Mouse (Mus musculus) heart, postnatal 14 days (tissue): ENCODE results near the gene Gm36864. TPM values are rescaled to one million over a fixed set of nuclear protein-coding genes. Genes with fewer than 3 reads are reported as not detected.
A peak's percentile ranks its signal among the peaks of the same experiment; 100 is the strongest.
"Not testable (repeated sequence)": the region's sequence is repeated elsewhere in the genome, so short reads cannot be mapped to it uniquely, and the experiment has no call there.

Experiments used
- DNase-seq, 2 experiments: peaks; one replicate each; pipeline ENCODE4 v3.0.0; 2021 to 2022
- intact Hi-C: fragments of 180-260 bp; cut with DNase I; formaldehyde crosslinking; loops from one replicate; pipeline ENCODE4 v1.15.1; 2025
- long read RNA-seq, 2 experiments: library from polyadenylated mRNA; stranded (forward); transcript quantifications; one replicate each; pipeline ENCODE4 v2.0.0; 2021
- total RNA-seq, 2 experiments: library from RNA; stranded (reverse); gene quantifications; 2 replicates each; pipeline ENCODE4 v1.2.3; 2021

Gene Gm36864
- total RNA-seq: not detected
- long read RNA-seq, experiment 1: 0 reads
- long read RNA-seq, experiment 2: 0 reads

DNA sequence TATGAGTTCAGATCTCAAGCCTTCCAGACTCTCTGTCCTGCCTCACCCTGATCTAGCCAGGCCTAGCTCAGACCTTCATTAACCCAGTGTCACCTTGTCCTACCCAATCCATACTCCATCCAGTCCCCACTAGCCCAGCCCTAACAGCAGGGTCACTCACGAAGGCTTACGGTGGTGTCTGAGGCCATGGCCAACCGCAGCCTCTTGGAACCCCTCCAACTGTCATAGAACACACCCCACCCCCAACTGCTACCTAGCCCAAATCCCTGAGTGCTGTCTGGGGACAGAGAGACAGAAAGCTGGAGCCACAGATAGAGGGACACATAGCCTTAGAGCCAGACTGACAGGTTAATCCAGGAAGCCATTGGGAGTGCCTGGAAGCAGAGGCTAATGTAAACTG is at the start of gene Gm36864:
TSS of gene Gm36864 (plus strand) at position 269 of the 400 bp plus-strand sequence.
- DNase-seq: no peak
- intact Hi-C loops: no loop called here

DNA sequence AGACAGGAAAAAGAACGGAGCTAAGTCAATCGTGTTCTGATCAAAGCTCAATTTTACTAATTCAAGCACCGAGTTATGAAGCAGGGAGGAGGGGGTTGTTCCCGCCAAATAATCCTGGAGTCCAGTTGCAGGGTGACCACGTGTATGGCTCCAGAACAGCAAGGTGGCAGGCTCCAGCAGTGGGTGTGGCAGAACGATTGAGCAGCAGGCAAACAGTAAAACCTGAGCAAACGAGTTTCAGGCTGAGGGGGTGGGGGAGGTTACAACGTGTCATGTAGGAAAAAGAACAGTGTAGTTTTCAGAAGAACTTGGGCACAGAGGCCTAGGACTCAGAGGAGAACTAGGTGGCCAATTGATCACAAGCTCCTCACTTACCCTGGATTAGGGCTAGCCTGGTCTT is 49.5 kb upstream of the Gm36864 start:
- intact Hi-C loops, DNase-seq: not testable (repeated sequence)

DNA sequence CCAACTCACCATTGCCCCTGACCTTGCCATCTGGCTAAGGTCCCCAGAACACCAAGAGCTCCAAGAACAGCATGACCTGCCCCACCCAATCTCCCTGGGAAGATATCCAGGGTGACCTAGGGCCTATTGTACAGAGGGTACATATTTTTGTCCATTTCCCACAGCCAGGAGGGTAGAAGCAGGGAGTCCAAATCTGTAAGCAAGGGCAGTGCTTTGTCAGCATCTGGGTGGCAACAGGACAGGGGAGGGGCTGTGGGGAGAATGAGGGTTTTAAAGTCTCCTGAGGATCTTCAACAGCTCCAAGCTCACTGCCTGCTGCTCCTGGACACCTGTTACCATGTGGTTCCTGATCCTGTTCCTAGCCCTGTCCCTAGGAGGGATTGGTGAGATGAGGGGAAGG is 48.0 kb upstream of the Gm36864 start, which contains the start of gene Klk1b24:
TSS of gene Klk1b24 (plus strand) at position 301 of the 400 bp plus-strand sequence.
- DNase-seq, intact Hi-C loops: not testable (repeated sequence)

DNA sequence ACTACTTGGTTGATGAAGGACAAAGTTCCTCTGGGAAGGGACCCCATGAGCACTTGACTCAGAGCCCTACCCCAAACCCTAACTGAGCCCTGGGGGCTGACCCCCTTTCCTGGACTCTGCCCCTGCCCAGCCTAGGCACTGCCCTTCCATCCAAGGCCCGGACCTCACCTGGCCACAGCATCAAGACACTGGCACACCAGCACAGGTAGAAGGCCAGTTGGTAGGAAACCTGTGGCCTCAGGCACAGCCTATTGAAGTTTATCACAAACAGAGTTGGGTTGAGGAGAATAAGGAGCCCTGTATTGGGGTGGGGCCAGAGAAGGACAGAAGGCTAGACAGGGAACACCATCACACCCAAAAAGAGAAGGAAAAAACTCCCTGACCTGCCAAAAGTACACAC is 42.5 kb upstream of the Gm36864 start:
- DNase-seq, intact Hi-C loops: not testable (repeated sequence)

DNA sequence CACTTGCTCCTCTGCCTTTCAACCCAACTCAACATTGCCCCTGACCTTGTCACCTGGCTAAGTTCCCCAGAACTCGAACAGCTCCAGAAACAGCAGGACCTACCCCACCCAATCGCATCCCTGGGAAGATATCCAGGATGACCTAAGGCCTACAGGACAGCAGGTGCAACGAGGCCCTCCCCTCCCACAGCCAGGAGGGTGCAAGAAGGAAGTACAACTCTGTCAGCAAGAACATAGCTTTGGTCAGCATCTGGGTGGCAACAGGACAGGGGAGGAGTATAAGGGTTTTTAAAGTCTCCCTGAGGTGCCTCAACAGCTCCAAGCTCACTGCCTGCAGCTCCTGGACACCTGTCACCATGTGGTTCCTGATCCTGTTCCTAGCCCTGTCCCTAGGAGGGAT is 38.1 kb upstream of the Gm36864 start, which contains the start of gene Klk1b3:
TSS of gene Klk1b3 (plus strand) at position 301 of the 400 bp plus-strand sequence.
- intact Hi-C loops: no loop called here
- DNase-seq: no peak

DNA sequence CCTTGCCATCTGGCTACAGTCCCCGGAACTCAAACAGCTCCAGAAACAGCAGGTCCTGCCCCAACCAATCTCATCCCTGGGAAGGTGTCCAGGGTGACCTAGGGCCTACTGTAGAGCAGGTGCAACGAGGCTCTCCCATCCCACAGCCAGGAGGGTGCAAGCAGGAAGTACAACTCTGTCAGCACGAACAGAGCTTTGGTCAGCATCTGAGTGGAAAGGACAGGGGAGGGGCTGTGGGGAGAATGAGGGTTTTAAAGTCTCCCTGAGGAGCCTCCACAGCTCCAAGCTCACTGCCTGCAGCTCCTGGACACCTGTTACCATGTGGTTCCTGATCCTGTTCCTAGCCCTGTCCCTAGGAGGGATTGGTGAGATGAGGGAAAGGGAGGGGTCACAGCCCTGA is 28.8 kb upstream of the Gm36864 start, which contains the start of gene Klk1b4:
TSS of gene Klk1b4 (plus strand) at position 301 of the 400 bp plus-strand sequence.
- DNase-seq, intact Hi-C loops: not testable (repeated sequence)

DNA sequence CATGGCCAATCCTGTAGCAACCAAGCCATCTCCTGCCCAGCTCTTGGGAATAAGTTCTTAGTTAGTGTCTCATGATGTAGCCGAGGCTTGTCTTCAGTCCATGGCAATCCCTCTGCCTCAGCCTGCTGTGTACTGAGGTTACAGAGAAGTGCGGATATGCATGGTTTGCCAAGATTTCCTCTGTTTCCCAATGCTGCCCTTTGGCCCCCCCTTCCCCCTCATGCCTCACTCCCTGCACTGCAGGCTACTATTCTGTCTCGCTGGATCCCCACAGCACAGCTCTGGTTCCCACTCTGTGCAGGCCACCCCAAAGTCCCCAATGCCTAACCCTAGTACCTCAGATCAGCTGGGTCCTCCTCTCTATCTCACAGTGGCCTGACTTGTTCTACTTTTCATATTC is 27.7 kb upstream of the Gm36864 start:
- intact Hi-C loops: no loop called here
- DNase-seq: no peak

DNA sequence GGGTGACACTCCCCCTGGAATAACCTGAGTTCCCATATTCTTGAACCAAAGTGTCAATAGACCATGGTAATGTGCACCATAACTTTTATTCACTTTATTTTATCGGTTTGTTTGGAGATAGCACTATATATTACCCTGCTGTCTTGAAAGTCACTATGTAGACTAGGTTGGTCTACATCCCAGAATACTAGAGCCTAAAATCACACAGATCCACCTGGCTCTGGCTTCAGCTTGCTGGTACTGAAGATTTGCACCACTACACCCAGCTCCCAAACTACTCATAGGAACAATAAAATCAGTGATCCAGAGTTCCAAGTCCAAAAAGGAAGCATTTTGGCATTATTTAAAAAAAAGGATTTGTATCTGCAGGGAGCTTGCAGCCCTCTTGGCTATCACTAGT is 20.3 kb upstream of the Gm36864 start, which contains the start of gene Klk1b5:
TSS of gene Klk1b5 (plus strand) at position 301 of the 400 bp plus-strand sequence.
- no peak for DNase-seq

DNA sequence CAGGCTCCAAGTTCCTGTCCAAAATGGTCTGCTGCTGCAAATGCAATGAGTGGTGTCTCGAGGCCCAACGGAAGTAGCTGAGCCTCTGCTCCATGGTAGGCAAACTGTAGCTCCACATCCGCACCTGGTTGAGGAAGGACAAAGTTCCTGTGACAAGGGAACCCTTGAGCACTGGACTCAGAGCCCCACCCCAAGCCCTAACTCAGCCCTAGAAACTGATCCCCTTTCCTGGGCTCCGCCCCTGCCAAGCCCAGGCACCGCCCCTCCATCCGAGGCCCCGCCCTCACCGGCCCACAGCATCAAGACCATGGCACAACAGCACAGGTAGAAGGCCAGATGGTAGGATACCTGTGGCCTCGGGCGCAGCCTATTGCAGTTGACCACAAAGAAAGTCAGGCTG is 14.4 kb upstream of the Gm36864 start:
- intact Hi-C loops, DNase-seq: not testable (repeated sequence)

More for the DNA sequence above, 20.3 kb upstream of the Gm36864 start, which contains the start of gene Klk1b5:
- intact Hi-C loops: no loop called here

DNA sequence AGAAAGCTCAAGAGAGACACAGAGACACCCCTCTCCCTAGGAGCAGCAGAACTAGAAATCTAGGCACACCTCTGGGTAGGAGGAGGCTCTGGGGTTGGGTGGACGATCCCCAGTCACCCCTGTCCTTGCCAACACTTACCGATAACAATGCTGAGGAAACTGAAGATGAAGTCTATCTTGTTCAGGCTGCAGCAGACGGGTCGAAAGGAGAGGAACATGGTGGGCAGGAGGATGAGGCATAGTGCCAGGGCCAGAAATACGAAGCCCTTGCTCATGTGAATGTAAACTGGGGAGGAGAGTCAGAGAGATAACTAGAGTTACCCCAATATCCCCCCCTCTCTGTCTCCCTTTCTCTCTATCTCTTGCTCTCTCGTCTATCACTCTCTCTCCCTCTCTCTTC is 13.6 kb upstream of the Gm36864 start:
- DNase-seq, intact Hi-C loops: not testable (repeated sequence)

DNA sequence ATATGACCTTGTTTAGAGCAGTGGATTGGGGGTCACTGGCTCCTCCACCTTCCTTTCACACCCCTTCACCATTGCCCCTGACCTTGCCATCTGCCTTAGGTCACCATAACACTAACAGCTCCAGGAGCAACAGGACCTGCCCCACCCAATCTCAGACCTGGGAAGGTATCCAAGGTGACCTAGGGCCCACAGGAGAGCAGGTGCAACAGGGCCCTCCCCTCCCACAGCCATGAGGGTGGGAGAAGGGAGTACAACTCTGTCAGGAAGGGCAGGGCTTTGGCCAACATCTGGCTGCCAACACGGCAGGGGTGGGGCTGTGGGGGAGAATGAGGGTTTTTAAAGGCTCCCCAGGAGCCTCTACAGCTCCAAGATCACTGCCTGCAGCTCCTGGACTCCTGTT is 10.9 kb upstream of the Gm36864 start, which contains the start of gene Klk1:
TSS of gene Klk1 (plus strand) at position 285 of the 400 bp plus-strand sequence.
- intact Hi-C loops: no loop called here
- DNase-seq: no peak

DNA sequence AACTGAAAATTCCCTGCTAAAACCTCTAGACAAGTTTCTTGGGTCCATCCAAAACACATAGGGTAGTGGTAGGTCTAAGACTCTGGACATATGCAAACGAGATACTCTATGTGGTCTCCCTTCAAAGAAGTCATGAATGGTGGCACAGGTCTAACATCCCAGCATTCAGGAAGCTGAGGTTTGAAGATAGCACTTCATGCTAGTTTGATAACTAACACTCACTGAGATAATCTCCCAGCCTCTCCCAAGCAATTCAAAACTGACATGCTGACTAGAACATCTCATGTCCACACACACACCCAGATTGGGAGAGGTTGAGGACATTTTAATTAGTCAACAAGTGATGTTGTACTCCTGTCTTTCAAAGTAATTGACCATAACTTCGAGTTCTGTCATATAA is 3.9 kb downstream of the Gm36864 start:
- intact Hi-C loops: no loop called here
- DNase-seq: no peak

DNA sequence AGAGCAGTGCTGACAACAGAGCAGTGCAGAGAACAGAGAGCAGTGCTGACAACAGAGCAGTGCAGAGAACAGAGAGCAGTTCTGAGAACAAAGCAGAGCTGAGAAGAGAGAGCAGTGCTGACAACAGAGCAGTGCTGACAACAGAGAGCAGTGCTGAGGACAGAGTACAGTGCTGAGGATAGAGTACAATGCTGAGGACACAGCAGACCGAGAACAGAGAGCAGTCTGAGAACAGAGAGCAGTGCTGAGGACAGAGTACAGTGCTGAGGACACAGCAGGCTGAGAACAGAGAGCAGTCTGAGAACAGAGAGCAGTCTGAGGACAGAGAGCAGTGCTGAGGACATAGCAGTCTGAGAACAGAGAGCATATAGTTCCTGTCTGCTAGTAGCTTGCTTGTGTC is 4.7 kb downstream of the Gm36864 start:
- intact Hi-C loops: no loop called here
- no peak for DNase-seq

DNA sequence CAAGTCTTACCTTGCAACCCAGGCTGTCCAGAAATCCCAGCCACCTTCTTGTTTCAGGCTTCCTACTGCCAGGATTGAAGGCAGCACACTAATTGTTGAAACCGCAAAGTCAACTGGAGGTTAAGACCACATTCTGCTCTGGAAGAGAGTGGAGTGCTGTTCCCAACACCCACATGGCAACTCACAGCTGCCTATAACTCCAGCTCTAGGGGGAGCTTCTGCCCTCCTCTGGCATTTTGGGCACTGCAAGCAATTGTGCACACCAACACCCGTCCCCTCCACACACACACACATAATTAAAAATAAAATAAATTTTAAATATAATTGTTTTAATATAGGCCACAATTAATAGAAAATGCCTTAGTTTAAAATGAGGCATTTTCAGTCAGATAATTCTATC is 5.2 kb downstream of the Gm36864 start:
- intact Hi-C loops: no loop called here
- no peak for DNase-seq

DNA sequence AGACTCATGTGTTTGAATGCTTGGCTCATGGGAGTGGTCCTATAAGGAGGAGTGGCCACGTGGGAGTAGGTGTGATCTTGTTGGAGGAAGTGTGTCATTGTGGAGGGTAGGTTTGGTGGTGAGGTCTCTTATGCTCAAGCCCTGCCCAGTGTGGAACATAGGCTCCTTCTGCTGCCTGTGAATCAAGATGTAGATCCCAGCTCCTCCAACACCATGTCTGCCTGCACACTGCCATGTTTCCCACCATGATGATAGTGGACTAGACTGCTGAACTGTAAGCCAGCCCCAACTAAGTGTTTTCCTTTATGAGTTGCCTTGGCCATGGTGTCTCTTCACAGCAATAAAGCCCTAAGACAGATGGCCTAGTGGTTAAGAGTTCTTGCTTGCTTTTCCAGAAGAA is 8.1 kb downstream of the Gm36864 start:
- no peak for DNase-seq
- intact Hi-C loops: no loop called here

DNA sequence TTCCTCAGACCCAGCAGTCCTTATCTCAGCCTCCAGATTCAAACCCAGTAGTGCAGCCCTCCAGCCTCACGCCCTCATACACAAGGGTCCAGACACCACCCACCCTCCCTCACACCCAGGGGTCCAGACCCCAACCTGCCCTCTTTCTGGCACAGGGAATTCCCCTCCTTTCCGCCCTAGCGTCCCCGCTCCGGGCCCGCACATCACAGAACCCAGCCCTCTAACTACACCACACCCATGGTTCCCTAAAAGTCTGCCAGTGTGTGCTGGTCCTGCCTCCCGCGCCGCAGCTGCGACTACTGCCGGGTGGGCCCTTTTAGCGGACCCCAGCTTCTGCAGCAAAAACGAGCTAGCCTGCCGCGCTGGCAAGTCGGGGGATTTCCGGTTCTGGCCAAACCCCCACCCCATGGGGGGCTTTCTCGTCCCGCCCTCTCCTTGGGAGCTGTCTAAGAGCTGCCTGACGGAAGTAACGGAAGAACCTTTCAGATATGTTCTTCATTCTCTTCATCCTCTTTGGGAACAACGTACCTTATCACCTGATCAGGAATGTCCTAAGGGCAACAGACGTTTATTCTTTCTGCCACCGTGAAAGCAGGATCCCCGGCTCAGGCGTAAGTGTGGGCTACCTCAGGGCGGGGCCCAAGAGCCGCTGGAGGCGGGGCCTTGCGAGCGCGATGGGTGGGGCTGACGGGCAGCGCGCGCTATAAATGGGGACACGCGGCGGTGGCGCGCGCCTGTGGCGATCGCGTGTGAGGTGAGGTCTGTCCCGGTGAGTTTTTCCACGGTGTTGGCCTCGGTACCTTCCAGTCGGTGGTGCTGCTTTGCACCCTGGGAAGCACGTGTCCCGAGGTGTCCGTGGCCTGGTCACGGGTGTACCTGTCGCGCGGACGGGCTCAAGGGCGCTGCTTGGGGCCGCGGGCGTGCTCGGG is 10.3 kb downstream of the Gm36864 start, which contains the start of the genes 1700028J19Rik and 2410002F23Rik:
TSS of gene 1700028J19Rik (minus strand) at position 641 of the 929 bp plus-strand sequence.
TSS of gene 2410002F23Rik (plus strand) at position 668 of the 929 bp plus-strand sequence.
- peak; percentile 93 to 96 for DNase-seq
- intact Hi-C loops: no loop called here

DNA sequence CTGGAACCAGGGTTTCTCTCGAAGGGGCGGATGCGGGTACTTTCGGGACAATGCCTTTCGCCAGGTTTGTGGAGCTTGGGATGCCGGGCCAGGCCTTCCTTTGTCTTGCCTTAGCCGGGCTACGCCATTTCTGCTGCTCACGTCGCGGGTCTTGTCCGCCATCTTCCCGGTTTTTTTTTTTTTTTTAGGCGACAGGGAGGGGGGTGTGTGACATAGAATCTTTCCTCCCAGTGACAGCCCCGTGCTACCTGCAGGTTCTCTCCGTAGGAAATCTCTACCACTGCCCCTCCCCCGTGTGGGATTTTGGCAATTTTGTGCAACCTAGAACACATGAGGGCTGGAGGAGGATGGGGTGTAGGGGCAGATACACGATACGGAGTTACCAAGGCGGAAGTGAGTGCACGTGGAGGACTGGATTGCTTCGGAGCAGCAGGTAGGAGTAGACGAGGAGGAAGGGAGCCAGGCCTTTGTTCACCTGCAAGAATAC is 11.1 kb downstream of the Gm36864 start:
- intact Hi-C loops: no loop called here
- DNase-seq: peak in 1 of 2 experiments; percentile 14

DNA sequence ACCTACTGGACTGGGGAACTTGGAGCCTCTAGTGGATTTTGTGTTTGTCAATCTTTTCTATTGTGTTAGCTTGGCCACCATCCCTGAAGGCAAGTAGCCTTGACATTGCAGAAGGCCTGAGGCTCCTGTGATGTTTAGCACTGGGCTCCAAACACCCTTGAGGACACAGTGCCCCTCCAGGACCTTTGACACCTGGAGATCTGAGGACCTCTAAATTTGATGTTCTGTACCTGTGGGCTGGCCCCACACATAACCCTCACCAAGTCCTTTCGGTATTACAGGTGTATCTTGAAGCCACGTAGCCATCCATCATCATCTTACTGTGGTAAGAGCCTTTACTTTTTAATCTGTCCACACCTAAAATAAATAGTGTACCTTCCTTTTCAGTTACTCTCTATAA is 12.0 kb downstream of the Gm36864 start:
- intact Hi-C loops: no loop called here
- DNase-seq: no peak

DNA sequence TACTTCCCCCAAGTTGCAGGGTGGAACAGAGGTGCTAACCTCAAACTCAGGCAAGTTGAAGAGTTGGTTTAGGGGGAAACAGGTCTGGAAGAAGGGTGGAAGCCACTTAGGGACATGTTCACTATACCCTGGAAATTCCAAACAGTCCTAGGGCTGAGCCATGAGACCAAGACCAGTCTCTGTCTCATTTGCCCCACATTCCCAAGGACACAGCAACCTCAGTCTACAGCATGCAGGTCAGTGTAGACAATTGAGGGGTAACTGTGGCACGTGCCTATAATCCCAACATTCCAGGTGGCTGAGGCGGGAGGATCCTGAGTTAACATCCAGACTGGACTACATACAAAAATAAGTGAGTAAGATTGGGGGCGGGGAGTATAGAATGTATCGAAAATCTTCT is 13.3 kb downstream of the Gm36864 start:
- intact Hi-C loops: no loop called here
- no peak for DNase-seq

DNA sequence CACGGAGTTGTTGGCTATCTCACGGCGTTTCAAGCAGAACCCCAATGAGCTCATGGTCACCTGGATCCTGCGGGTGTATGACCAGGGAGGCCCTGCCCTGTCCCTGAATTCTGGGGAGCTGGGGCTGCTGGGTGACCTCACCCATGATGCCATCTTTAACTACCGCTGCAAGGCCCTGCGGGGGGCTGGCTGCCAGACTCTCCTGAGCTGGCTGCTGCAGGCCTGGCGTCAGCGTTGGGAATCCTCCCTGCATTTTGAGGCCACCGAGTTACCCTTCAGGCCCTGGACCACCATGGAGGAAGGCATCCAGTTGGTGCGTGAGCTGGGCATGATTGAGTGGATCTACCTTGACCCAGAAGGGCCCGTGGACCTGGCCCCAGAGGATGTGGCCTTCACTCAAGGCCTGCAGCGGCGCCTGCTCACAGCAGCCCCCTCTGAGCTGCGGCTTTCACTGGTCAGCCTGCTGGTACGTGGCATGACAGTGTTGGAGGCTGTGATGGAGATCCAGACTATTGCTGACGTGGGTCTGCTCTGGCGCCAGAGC is 14.8 kb downstream of the Gm36864 start:
- DNase-seq, intact Hi-C loops: not testable (repeated sequence)
